Mouse (Mus musculus) right cerebral cortex, postnatal 36 days (tissue): Measurements from ENCODE around the gene Vmn2r-ps159.
"Not testable (repeated sequence)": the region's sequence is repeated elsewhere in the genome, so short reads cannot be mapped to it uniquely, and the experiment has no call there.

ENCODE experiments used
- DNase-seq, 2 experiments: peaks; one replicate each; pipeline ENCODE4 v3.0.0; 2022; ENCODE audit warnings: low spot score in 2 of 2, mixed read lengths in 1 of 2

Gene Vmn2r-ps159

DNA sequence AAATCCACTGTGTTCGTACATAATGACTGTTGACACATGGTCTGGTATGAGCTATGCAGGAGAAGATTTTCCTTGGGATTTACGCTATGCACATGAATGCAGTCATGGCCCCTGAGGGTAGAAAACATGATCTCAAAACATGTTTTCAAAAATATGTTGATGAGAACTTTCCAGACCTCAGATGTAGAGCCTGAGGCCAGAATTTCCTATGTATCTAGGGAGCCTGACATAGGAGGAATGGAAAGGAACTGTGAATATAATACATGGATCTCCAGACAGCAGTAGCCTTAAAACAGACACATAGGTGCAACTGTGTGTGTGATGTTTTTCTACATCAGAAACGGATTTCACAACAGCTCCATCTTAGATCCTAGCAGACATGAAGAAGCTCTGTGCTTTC is at the start of gene Vmn2r-ps159:
Gene Vmn2r-ps159 (plus strand): TSS at position 301 of the 400 bp plus-strand sequence.
- DNase-seq, result not testable (repeated sequence)

DNA sequence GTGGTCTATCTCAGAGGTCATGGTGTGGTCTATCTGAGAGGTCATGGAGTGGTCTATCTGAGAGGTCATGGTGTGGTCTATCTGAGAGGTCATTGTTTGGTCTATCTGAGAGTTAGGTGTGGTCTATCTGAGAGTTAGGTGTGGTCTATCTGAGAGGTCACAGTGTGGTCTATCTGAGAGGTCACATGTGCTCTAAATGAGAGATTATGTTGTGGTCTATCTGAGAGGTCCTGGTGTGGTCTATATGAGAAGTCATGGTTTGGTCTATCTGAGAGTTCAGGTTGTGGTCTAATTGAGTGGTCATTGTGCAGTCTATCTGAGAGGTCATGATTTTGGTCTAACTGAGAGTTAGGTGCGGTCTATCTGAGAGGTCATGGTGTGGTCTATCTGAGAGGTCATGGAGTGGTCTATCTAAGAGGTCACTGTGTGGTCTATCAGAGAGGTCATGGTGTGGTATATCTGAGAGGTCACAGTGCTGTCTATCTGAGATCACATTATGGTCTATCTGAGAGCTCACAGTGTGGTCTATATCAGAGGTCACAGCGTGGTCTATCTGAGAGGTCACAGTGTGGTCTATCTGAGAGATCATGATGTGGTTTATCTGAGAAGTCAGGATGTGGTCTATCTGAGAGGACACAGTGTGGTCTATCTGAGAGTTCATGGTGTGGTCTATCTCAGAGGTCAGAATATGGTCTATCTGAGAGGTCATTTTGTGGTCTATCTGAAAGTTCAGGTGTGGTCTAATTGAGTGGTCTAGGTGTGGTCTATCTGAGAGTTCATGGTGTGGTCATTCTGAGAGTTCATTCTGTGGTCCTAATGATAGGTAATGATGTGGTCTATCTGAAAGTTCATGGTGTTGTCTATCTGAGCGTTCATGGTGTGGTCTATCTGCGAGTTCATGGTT is 10.9 kb downstream of the Vmn2r-ps159 start:
- not testable (repeated sequence) for DNase-seq

DNA sequence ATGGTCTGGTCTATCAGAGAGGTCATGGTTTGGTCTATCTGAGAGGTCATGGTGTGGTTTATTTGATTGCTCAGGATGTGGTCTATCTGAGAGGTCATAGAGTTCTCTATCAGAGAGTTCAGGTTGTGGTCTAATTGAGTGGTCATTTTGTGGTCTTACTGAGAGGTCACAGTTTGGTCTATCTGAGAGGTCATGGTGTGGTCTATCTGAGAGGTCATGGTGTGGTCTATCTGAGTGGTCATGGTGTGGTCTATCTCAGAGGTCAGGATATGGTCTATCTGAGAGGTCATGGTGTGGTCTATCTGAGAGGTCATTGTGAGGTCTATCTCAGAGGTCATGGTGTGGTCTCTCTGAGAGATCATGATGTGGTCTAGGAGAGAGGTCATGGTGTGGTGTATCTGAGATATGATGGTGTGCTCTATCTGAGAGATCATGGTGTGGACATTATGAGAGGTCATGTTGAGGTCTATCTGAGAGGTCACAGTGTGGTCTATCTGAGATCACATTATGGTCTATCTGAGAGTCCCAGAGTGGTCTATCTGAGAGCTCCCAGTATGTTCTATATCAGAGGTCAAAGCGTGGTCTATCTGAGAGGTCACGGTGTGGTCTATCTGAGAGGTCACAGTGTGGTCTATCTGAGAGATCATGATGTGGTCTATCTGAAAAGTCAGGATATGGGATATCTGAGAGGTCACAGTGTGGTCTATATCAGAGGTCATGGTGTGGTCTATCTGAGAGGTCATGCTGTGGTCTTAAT is 11.8 kb downstream of the Vmn2r-ps159 start:
- no peak for DNase-seq

DNA sequence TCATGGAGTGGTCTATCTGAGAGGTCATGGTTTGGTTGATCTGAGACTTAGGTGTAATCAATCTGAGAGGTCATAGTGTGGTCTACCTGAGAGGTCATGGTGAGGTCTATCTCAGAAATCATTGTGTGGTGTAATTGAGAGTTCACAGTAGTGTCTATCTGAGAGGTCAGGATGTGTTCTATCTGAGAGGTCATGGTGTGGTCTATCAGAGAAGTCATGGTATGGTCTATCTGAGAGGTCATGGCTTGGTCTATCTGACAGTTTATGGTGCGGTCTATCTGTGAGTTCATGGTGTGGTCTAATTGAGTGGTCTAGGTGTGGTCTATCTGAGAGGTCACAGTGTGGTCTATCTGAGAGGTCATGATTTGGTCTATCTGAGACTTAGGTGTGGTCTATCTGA is 12.4 kb downstream of the Vmn2r-ps159 start:
- no peak for DNase-seq

DNA sequence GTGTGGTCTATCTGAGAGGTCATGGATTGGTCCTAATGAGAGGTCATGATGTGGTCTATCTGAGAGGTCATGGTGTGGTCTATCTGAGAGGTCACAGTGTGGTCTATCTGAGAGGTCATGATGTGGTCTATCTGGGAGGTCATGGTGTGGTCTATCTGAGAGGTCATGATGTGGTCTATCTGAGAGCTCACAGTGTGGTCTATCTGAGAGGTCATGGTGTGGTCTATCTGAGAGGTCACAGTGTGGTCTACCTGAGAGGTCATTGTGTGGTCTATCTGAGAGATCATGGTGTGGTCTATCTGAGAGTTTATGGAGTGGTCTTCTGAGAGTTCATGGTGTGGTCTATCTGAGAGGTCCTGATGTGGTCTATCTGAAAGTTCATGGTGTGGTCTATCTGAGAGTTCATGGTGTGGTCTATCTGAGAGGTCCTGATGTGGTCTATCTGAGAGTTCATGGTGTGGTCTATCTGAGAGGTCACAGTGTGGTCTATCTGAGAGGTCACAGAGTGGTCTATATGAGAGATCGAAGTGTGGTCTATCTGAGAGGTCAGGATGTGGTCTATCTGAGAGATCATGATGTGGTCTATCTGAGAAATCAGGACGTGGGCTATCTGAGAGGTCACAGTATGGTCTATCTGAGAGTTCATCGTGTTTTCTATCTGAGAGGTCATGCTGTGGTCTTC is 26.0 kb downstream of the Vmn2r-ps159 start:
- DNase-seq, result not testable (repeated sequence)
